Mouse (Mus musculus): ENCODE measurements at regions not wholly inside any gene's neighbourhood (a gene's known extent, or its start where the extent isn't known, plus 50 kb on each side); places are given as distances from the start of the nearest gene placed in this dataset.
"Not testable (repeated sequence)": the region's sequence is repeated elsewhere in the genome, so short reads cannot be mapped to it uniquely, and the experiment has no call there.

DNA sequence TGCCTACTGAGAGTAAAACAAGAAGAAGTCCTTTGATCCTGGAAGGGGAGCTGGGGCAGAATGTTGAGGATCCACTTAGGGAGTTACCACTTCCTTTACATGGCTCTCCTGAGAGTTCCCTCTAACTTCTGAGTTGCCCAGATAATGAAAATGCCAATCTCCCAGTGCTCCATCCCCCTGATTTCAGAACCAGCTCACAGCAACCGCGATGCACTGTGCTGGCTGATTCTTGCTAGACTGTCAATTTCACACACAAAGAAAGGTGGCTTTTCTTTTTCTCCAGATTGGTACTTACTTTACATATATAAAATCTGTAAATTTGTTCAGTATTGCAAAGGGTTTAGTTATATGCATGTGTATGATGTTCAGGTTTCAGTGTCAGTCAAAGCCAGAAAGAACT lies 1248.1 kb upstream of the Adam24 start:
- DNase-seq: no peak
- intact Hi-C loops (cut with DNase I): no loop called here

DNA sequence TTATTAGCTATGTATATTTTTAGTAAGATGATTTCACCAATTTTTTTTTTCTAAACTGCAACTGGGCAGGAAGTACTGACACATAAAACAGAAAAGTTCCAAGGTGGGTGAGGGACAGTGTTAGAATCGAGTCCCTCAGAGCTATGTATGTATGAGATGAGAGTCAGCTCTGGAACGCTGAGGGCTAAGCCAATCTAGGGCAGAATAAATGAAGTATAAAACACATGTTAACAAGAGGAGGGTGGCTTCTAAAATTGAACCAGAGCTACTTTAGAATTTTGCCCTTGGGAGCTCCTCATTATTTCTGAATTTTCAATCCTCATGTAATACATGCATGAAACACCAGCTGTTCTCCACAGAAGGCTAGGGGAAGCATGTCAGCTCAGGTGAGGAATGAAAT lies 1247.5 kb upstream of the Adam24 start:
- intact Hi-C loops (cut with DNase I): no loop called here

DNA sequence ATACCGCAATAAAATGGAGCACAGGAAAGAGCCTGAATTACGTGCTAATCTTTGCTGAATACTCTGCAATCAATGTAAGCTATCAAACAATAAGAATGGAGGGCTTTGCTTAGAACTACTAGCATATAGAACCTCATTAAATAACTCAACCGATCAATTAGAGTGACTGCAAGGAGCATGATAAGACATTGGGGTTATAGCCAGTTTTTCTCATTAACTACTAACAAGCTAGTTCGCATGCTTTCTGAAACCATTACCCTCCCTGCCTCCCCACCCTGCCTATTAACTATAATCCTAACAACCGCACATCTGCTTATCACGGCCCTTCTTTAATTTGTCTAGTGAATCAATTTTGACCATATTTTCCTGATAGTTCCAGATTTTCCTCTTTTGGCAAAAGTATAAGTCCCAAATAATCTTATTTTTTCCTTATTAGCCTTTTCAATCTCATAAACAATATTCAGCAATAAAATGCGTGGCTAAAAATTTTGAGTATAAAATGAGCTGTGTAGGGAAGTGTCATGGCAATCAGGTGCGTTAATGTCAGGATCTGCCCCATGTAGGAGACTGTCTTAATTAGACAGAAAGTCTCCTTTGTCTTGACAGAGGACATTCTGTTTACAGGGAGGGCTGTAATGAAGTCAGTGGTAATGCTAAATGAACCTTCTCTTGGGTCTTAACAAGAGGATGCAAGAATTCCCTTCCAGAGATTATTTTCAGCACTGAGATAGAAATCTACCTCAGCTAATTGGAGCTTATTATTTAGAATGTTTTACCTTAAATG lies 1234.1 kb upstream of the Adam24 start:
- intact Hi-C loops (cut with DNase I): no loop called here
- no peak for DNase-seq

More for the DNA sequence above, 1247.5 kb upstream of the Adam24 start:
- no peak for DNase-seq

DNA sequence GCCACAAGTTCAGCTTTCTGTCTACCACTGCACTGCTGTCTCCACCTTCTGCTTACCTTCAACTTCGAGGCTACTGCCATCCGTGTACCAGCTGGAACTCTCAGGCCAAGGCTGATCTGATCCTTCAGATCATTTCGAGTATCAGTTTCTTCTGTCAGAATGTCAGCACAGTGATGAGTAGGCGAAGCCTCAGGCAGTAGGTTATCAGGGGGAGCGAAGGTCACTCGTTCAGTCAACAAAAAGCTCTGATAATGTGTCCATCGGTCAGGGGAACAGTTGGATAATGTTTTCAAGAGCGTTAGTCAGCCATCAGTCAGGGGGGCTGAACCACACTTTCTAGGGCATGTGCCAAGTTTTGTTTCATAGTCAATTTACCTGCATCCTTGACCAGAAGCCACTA lies 1183.7 kb upstream of the Adam24 start:
- not testable (repeated sequence) for DNase-seq
- intact Hi-C loops (cut with DNase I): loop anchor here (10.0 kb wide), 1 partner anchor 644 kb away; no protein-coding TSS in a partner anchor

DNA sequence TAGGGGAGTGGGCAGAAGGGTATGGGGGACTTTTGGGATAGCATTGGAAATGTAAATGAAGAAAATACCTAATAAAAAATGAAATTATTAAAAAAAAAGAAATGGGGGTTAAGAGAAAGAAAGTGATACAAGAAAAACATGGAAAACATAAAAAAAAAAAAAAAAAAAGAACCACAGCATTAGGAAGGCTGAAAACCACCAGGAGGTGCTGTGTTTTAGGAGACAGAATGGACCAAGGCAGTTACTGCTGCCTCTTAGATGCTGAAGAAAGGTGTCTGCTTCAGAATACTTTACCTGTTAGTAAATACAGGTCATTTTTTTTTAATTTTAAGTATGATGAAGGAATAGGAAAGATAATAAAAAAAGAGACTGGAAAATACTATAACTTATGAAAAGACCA lies 1174.5 kb upstream of the Adam24 start:
- intact Hi-C loops (cut with DNase I): loop anchor here (10.0 kb wide), 1 partner anchor 194 kb away; no protein-coding TSS in a partner anchor

DNA sequence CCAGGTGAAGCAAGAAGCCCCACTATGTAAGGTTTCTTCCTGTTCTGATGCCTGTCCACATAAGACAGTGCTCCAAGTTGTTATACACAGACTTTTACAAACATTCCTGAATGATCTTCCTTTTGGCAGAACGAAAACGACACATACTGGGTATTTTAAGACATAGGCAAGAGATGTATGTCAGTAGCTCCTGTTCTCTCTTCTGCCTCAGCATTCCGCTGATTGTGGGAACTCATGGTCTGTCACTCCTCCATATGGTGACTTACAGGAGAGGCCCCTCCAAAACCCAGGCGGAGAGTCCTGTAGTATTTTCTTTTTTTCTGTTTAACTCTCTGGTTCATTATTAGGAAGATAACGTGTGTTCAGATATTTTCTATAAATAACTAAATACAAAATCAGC lies 1170.6 kb upstream of the Adam24 start:
- DNase-seq: no peak
- intact Hi-C loops (cut with DNase I): loop anchor here (10.0 kb wide), 1 partner anchor 191 kb away; no protein-coding TSS in a partner anchor

More for the DNA sequence above, 1174.5 kb upstream of the Adam24 start:
- no peak for DNase-seq

DNA sequence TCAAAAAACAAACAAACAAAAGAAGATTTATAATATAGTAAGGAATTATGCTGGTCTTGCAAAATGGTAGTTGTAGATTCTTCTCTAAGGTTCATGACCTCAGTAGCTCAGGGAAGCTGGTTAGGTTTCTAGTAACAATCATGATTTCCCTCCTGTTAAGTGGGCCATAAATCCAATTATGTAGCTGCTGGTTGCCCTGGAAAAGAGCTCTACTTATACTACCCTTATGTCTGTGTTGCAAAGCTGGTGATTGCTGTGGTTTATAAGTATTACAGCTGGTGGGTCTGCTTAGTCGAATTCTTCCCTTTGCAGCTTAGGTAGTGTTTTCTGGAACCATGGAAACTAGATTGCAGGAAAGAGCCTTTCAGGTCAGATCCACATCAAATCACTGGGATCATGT lies 1161.9 kb upstream of the Adam24 start:
- DNase-seq: no peak
- intact Hi-C loops (cut with DNase I): no loop called here
